Mouse (Mus musculus) mature B cell (primary cell): Measurements from ENCODE around the gene Pou3f1.

Experiments
- in situ Hi-C: fragments of 300-500 bp; cut with MboI; formaldehyde crosslinking; loops from 2 replicates; pipeline ENCODE4 v1.14.3; 2019

The Pou3f1 gene

GRCm38 (mm10) chr4:124656854-124657650, 445 bp downstream of the Pou3f1 start:
- in situ Hi-C loops: loop anchor here (25.0 kb wide), 1 partner anchor 720 kb away; no protein-coding TSS in a partner anchor

- in situ Hi-C loops: loop anchor here (25.0 kb wide), 1 partner anchor 720 kb away; no protein-coding TSS in a partner anchor
These were observed 1.2 kb downstream of the Pou3f1 start for GRCm38 (mm10) chr4:124657781-124658180.

- in situ Hi-C loops: loop anchor here (25.0 kb wide), 1 partner anchor 721 kb away; no protein-coding TSS in a partner anchor
These were observed 1.8 kb downstream of the Pou3f1 start for GRCm38 (mm10) chr4:124658412-124658851.

GRCm38 (mm10) chr4:124659251-124660217, 2.9 kb downstream of the Pou3f1 start:
- in situ Hi-C loops: loop anchor here (25.0 kb wide), 1 partner anchor 722 kb away; no protein-coding TSS in a partner anchor

GRCm38 (mm10) chr4:124660603-124661002, 4.0 kb downstream of the Pou3f1 start:
- in situ Hi-C loops: loop anchor here (25.0 kb wide), 1 partner anchor 723 kb away; no protein-coding TSS in a partner anchor

- in situ Hi-C loops: loop anchor here (25.0 kb wide), 1 partner anchor 726 kb away; no protein-coding TSS in a partner anchor
These were observed 6.4 kb downstream of the Pou3f1 start for GRCm38 (mm10) chr4:124663034-124663433.

GRCm38 (mm10) chr4:124664185-124664584, 7.6 kb downstream of the Pou3f1 start:
- in situ Hi-C loops: loop anchor here (25.0 kb wide), 1 partner anchor 727 kb away; no protein-coding TSS in a partner anchor

GRCm38 (mm10) chr4:124664604-124665003, 8.0 kb downstream of the Pou3f1 start:
- in situ Hi-C loops: loop anchor here (25.0 kb wide), 1 partner anchor 727 kb away; no protein-coding TSS in a partner anchor

GRCm38 (mm10) chr4:124667476-124668033, 10.9 kb downstream of the Pou3f1 start:
- in situ Hi-C loops: loop anchor here (25.0 kb wide), 1 partner anchor 730 kb away; no protein-coding TSS in a partner anchor

- in situ Hi-C loops: loop anchor here (25.0 kb wide), 1 partner anchor 731 kb away; no protein-coding TSS in a partner anchor
These were observed 11.5 kb downstream of the Pou3f1 start for GRCm38 (mm10) chr4:124668078-124668477.

- in situ Hi-C loops: loop anchor here (25.0 kb wide), 1 partner anchor 733 kb away; no protein-coding TSS in a partner anchor
These were observed 13.6 kb downstream of the Pou3f1 start for GRCm38 (mm10) chr4:124670232-124670631.

- in situ Hi-C loops: loop anchor here (25.0 kb wide), 1 partner anchor 734 kb away; no protein-coding TSS in a partner anchor
These were observed 15.0 kb downstream of the Pou3f1 start for GRCm38 (mm10) chr4:124671583-124671982.

GRCm38 (mm10) chr4:124672347-124673320, 16.0 kb downstream of the Pou3f1 start:
- in situ Hi-C loops: loop anchor here (25.0 kb wide), 1 partner anchor 735 kb away; no protein-coding TSS in a partner anchor

- in situ Hi-C loops: loop anchor here (25.0 kb wide), 1 partner anchor 737 kb away; no protein-coding TSS in a partner anchor
These were observed 17.9 kb downstream of the Pou3f1 start for GRCm38 (mm10) chr4:124674334-124675032.

GRCm38 (mm10) chr4:124675037-124675436, 18.4 kb downstream of the Pou3f1 start:
- in situ Hi-C loops: no loop called here

- in situ Hi-C loops: no loop called here
These were observed 19.4 kb downstream of the Pou3f1 start for GRCm38 (mm10) chr4:124675958-124676357.

GRCm38 (mm10) chr4:124682270-124682669, 25.7 kb downstream of the Pou3f1 start:
- in situ Hi-C loops: no loop called here

- in situ Hi-C loops: no loop called here
These were observed 26.9 kb downstream of the Pou3f1 start for GRCm38 (mm10) chr4:124683474-124683873.

- in situ Hi-C loops: no loop called here
These were observed 28.4 kb downstream of the Pou3f1 start for GRCm38 (mm10) chr4:124685004-124685403.
